Mouse (Mus musculus): ENCODE results near the gene Cyp2u1. TPM values are rescaled to one million over a fixed set of nuclear protein-coding genes. Genes with fewer than 3 reads are reported as not detected.
A peak's percentile ranks its signal among the peaks of the same experiment; 100 is the strongest.

Cyp2u1 gene
- 1.4 and 2.4 TPM in 2 replicates for polyA plus RNA-seq (2014; fragmentation: Nextera tagmentation; extraction: Ambion mirVana)

DNA sequence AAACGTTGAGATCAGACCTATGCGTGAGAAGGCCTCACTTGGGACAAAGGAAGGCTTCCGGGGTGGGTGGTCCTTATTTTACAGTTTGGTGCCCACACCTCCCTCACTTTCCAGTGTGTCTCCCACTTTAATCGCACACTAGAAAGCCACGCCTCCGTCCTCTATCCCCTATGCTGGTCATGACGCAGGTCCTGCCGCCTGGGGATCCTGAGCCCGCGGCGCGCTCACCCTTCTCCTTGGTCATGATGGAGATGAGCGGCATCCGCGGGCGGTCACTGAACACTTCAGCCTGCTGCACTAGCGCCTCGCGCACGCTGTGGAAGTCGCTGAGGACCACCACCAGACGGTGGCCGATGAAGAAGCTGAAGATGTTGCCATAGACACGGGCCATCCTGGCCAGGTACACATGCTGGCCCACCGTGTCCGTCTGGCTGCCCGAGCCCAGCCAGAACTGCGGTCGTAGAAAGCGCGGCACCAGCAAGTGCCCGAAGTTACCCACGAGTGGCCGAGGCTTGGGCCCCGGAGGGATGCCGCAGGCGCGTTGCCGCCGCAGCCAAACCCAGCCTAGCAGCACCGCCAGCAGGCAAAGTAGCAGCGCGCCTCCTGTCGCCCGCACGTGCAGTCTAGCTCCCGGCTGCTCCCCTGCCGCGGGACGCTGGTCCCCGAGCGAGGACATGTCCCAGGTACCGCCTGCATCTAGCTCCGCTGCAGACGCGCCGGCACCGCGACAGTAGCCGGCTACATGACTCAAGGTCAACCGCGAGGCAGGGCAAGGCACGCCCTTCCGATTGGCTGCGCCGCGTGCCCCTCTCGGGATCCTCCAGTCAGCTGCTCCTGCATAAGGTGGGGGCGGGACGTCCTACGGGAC lies at the start of gene Cyp2u1:
Cyp2u1 (minus strand) TSS at position 776 of the 868 bp plus-strand sequence.
- H3K9ac ChIP-seq (ENCODE audit: low read depth, low read length) = peak within 1 kb of the TSS; percentile 56
- 0 out of 2 replicates have a peak, but pooled peaks cover 4% of the 10 kb centered on the region for H3K4me1 ChIP-seq (ENCODE audit: control insufficient read depth, insufficient read depth, low read length)
- WGBS = under 1% methylated on average over 71 of the region's 71 CpGs
- peak within 1 kb of the TSS; percentile 78 for H3K4me3 ChIP-seq (ENCODE audit: low read length)
- no peaks in the 10 kb centered on the region for H3K27me3 ChIP-seq (ENCODE audit: control insufficient read depth, insufficient read depth, low read length)
- peak within 1 kb of the TSS; percentile 99 for H3K4me2 ChIP-seq (replicated peaks; ENCODE audit: low read depth, low read length)
- H3K36me3 ChIP-seq (ENCODE audit: control insufficient read depth, insufficient read depth, low read length) = no peaks in the 10 kb centered on the region
- ATAC-seq (ENCODE audit: low FRiP score, low TSS enrichment) = peak; percentile 98
- H3K9me3 ChIP-seq (ENCODE audit: control insufficient read depth, low read length) = no peaks in the 10 kb centered on the region
- H3K27ac ChIP-seq (ENCODE audit: low read depth, low read length) = no peak within 1 kb of the TSS

DNA sequence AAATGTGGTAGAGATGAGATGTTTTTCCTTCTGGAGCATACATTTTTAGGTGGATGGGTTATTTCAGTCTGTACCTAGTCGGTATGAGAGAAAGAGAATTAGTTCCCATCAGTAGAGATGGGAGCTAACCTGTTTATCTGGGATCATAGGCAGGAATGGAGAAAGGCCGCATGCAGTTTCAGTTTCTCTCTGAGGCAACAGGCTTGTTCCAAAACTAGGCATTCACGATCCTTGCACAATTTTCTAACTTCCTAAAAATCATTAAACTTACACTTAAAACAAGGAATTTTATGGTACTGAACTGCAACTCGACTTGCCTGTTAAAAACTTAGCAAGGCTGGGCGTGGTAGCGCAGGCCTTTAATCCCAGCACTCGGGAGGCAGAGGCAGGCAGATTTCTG lies 47.5 kb upstream of the Cyp2u1 start:
- H3K9me3 ChIP-seq (ENCODE audit: control insufficient read depth, low read length) = no peaks in the 10 kb centered on the region
- no peak overlapping the region for H3K4me3 ChIP-seq (ENCODE audit: low read length)
- H3K27ac ChIP-seq (ENCODE audit: low read depth, low read length) = no peak overlapping the region
- no peak for ATAC-seq (ENCODE audit: low FRiP score, low TSS enrichment)
- 89% methylated on average over 7 of the region's 7 CpGs for WGBS
- H3K36me3 ChIP-seq (ENCODE audit: control insufficient read depth, insufficient read depth, low read length) = no peaks in the 10 kb centered on the region
- no peaks in the 10 kb centered on the region for H3K4me1 ChIP-seq (ENCODE audit: control insufficient read depth, insufficient read depth, low read length)
- H3K27me3 ChIP-seq (ENCODE audit: control insufficient read depth, insufficient read depth, low read length) = no peaks in the 10 kb centered on the region
- no peak overlapping the region for H3K9ac ChIP-seq (ENCODE audit: low read depth, low read length)
- no peak overlapping the region for H3K4me2 ChIP-seq (replicated peaks; ENCODE audit: low read depth, low read length)

DNA sequence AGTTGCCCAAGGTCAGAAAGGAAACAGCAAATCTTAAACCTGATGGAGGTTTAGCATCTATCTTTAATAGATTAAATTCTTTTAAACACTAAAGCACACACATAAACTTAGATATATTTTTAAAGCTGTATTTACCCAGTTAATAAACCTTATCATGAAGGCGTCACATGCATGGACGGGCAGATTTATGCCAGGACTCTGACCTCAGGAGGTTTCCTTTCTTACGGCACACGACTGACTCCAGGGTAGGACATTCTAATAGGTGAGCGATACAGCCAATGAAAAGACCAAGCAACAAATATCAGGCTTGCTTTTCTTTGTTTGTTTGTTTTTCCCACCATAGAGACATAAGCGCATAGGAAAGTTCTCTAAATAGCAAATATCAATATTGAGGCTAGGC lies 46.0 kb upstream of the Cyp2u1 start:
- ATAC-seq (ENCODE audit: low FRiP score, low TSS enrichment) = no peak
- no peak overlapping the region for H3K27ac ChIP-seq (ENCODE audit: low read depth, low read length)
- 39% methylated on average over 6 of the region's 6 CpGs for WGBS

DNA sequence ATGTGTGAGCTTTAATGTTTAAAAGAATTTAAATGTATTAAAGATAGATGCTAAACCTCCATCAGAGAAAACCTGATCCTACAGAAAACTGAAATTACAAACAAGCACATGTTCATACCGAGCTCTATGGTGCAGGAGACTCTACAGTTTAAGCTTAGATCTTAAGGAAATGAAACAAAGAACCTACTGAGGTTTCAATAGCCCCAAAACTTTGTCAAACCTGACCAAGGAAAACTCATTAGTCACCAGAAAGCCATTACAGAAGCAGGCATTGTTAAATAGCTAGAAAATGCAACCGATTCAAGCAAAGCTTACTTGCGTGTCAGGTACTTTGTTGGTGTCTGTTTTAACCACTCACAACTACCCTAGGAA lies 45.5 kb upstream of the Cyp2u1 start:
- H3K4me2 ChIP-seq (replicated peaks; ENCODE audit: low read depth, low read length) = no peak overlapping the region
- no peak overlapping the region for H3K27ac ChIP-seq (ENCODE audit: low read depth, low read length)
- no peaks in the 10 kb centered on the region for H3K27me3 ChIP-seq (ENCODE audit: control insufficient read depth, insufficient read depth, low read length)
- H3K4me1 ChIP-seq (ENCODE audit: control insufficient read depth, insufficient read depth, low read length) = no peaks in the 10 kb centered on the region
- no peak for ATAC-seq (ENCODE audit: low FRiP score, low TSS enrichment)
- H3K36me3 ChIP-seq (ENCODE audit: control insufficient read depth, insufficient read depth, low read length) = no peaks in the 10 kb centered on the region
- H3K9ac ChIP-seq (ENCODE audit: low read depth, low read length) = no peak overlapping the region
- no peaks in the 10 kb centered on the region for H3K9me3 ChIP-seq (ENCODE audit: control insufficient read depth, low read length)
- H3K4me3 ChIP-seq (ENCODE audit: low read length) = no peak overlapping the region
- WGBS = 54% methylated on average over 3 of the region's 3 CpGs

More for the DNA sequence above, 46.0 kb upstream of the Cyp2u1 start:
- no peaks in the 10 kb centered on the region for H3K4me1 ChIP-seq (ENCODE audit: control insufficient read depth, insufficient read depth, low read length)
- no peak overlapping the region for H3K4me2 ChIP-seq (replicated peaks; ENCODE audit: low read depth, low read length)
- no peak overlapping the region for H3K9ac ChIP-seq (ENCODE audit: low read depth, low read length)
- no peaks in the 10 kb centered on the region for H3K27me3 ChIP-seq (ENCODE audit: control insufficient read depth, insufficient read depth, low read length)
- no peaks in the 10 kb centered on the region for H3K9me3 ChIP-seq (ENCODE audit: control insufficient read depth, low read length)
- H3K36me3 ChIP-seq (ENCODE audit: control insufficient read depth, insufficient read depth, low read length) = no peaks in the 10 kb centered on the region
- H3K4me3 ChIP-seq (ENCODE audit: low read length) = no peak overlapping the region

DNA sequence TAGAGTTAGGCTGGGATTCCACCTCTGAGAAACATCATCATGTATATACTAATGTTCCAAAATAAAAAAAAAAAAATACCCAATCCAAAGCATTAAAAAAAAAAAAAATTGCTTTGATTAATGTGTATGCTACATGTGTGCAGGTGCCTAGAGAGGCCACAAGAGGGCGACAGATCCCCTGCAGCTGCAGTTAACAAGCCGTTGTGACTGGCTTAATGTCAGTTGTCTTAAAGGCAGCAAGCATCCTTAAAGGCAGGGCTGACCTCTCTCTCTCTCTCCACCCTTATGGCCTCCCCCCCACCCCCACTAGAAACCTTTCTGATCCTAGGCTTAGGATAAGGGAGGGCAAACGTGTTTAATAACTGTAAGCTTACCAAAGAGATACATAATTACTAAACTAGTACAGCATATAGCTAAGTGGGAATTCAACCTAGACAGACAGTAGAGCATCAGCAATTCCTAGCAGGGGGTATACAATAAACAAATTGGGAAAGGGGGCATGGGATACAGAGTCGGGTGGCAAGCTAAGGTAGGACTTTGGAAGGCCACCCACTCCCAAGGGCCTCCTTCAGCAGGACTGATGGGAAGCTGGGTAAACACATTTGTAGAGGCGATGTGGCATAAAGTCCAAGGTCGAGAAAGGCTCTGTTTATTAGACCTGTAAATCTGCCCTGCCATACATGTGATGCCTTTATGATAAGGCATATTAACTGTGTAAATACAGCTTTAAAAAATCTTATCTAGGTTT lies 45.0 kb upstream of the Cyp2u1 start:
- peak; percentile 43; the same call in 1 of the 2 replicates for ATAC-seq (ENCODE audit: low FRiP score, low TSS enrichment)
- Histone ChIP-seq H3K4me2 (replicated peaks; ENCODE audit: low read depth, low read length) (no peak overlapping the region), H3K9me3 (ENCODE audit: control insufficient read depth, low read length) (no peaks in the 10 kb centered on the region), H3K27me3 (ENCODE audit: control insufficient read depth, insufficient read depth, low read length) (no peaks in the 10 kb centered on the region), H3K4me3 (ENCODE audit: low read length) (no peak overlapping the region), H3K9ac (ENCODE audit: low read depth, low read length) (no peak overlapping the region), H3K27ac (ENCODE audit: low read depth, low read length) (no peak overlapping the region), H3K36me3 (ENCODE audit: control insufficient read depth, insufficient read depth, low read length) (no peaks in the 10 kb centered on the region), H3K4me1 (ENCODE audit: control insufficient read depth, insufficient read depth, low read length) (no peaks in the 10 kb centered on the region)
- WGBS = 38% methylated on average over 6 of the region's 6 CpGs

DNA sequence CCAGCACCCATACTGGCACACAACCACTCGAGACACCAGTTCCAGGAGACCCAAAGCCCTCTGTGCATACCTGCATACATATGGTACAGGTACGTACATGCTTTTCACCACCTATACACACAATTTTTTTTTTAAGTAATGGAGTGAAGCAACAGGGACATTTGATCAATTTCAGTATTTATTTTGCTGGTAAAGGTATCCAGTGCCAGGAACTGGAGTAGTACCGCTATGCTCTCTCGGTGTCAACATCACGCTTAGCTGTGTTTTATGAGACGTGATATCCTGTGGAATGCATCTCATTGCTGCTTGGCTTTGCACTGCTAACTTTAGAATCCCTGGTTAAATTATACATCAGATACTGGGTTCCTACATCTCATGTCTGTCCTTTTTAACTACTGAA lies 42.9 kb upstream of the Cyp2u1 start:
- 67% methylated on average over 6 of the region's 6 CpGs for WGBS

DNA sequence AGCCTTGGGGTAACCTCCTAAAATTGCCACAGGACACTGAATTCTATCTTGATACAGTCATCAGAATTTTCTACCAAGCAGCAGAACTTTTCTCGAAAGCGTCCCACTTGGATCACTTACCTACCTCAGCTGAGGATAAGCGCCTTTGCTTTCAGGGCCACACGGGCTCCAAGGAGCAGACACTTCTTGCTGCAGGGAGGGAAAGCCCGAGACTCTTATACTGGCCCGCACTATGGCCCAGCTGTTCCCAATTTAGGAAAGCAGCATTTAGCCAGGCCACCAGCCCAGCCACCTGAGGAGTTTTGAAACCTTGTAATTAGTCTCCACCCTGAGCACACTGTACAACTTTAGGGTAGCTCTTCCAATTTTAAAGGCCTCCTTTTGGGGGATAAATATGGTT lies 40.3 kb upstream of the Cyp2u1 start:
- ATAC-seq (ENCODE audit: low FRiP score, low TSS enrichment) = no peak
- Histone ChIP-seq H3K36me3 (ENCODE audit: control insufficient read depth, insufficient read depth, low read length) (no peaks in the 10 kb centered on the region), H3K9ac (ENCODE audit: low read depth, low read length) (no peak overlapping the region), H3K4me3 (ENCODE audit: low read length) (no peak overlapping the region), H3K9me3 (ENCODE audit: control insufficient read depth, low read length) (no peaks in the 10 kb centered on the region), H3K4me1 (ENCODE audit: control insufficient read depth, insufficient read depth, low read length) (0 out of 2 replicates have a peak, but pooled peaks cover 4% of the 10 kb centered on the region), H3K4me2 (replicated peaks; ENCODE audit: low read depth, low read length) (no peak overlapping the region), H3K27ac (ENCODE audit: low read depth, low read length) (no peak overlapping the region), H3K27me3 (ENCODE audit: control insufficient read depth, insufficient read depth, low read length) (no peaks in the 10 kb centered on the region)
- WGBS = 90% methylated on average over 6 of the region's 6 CpGs

More for the DNA sequence above, 42.9 kb upstream of the Cyp2u1 start:
- Histone ChIP-seq H3K9ac (ENCODE audit: low read depth, low read length) (no peak overlapping the region), H3K27me3 (ENCODE audit: control insufficient read depth, insufficient read depth, low read length) (no peaks in the 10 kb centered on the region), H3K27ac (ENCODE audit: low read depth, low read length) (no peak overlapping the region), H3K4me3 (ENCODE audit: low read length) (no peak overlapping the region), H3K9me3 (ENCODE audit: control insufficient read depth, low read length) (no peaks in the 10 kb centered on the region), H3K4me2 (replicated peaks; ENCODE audit: low read depth, low read length) (no peak overlapping the region), H3K4me1 (ENCODE audit: control insufficient read depth, insufficient read depth, low read length) (0 out of 2 replicates have a peak, but pooled peaks cover under 1% of the 10 kb centered on the region), H3K36me3 (ENCODE audit: control insufficient read depth, insufficient read depth, low read length) (no peaks in the 10 kb centered on the region)
- no peak for ATAC-seq (ENCODE audit: low FRiP score, low TSS enrichment)

DNA sequence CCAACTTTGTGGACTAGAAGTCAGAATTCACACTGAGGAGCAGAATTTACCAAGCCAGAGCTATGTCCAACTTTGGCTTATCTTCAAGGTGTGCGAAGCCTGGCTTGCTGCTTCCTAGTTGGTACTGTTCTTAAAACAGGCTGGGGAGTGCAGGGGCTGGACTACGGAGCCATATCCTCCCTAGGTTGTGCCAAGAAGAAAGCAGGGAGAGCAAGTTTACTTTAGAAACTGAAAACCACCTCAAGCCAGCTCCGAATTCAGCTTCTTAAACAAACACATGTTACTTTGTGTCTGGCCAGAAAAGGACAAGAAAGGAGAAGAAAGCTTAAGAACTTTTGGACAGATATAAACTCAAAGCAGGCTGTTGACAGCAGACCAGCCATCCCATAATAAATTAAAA lies 37.9 kb upstream of the Cyp2u1 start:
- WGBS = 25% methylated on average over 3 of the region's 3 CpGs
- Histone ChIP-seq H3K4me3 (ENCODE audit: low read length) (no peak overlapping the region), H3K4me2 (replicated peaks; ENCODE audit: low read depth, low read length) (no peak overlapping the region), H3K9me3 (ENCODE audit: control insufficient read depth, low read length) (no peaks in the 10 kb centered on the region), H3K9ac (ENCODE audit: low read depth, low read length) (no peak overlapping the region), H3K4me1 (ENCODE audit: control insufficient read depth, insufficient read depth, low read length) (0 out of 2 replicates have a peak, but pooled peaks cover 4% of the 10 kb centered on the region), H3K27me3 (ENCODE audit: control insufficient read depth, insufficient read depth, low read length) (no peaks in the 10 kb centered on the region), H3K36me3 (ENCODE audit: control insufficient read depth, insufficient read depth, low read length) (no peaks in the 10 kb centered on the region), H3K27ac (ENCODE audit: low read depth, low read length) (no peak overlapping the region)
- ATAC-seq (ENCODE audit: low FRiP score, low TSS enrichment) = peak; percentile 51; the same call in 1 of the 2 replicates

DNA sequence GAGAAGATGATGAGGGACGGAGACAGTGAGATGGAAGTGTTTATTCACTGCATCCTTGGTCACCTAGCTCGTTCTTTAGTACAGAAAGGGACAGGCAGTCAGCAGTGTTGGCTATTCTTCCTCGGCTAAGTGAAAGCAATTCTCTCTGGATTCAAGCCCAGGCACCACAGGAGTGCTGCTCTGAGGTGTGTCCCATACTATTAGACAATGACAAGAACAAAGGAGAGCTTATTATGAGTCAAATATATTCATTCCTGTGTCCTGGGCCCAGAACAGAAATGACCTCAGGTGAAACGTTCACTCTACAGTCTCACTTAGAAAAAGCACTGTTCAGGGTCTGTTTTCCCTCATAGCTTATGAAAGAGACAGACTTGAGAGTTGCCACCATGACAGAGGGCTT lies 36.3 kb upstream of the Cyp2u1 start:
- H3K27ac ChIP-seq (ENCODE audit: low read depth, low read length) = no peak overlapping the region
- H3K9ac ChIP-seq (ENCODE audit: low read depth, low read length) = no peak overlapping the region
- ATAC-seq (ENCODE audit: low FRiP score, low TSS enrichment) = no peak
- no peaks in the 10 kb centered on the region for H3K27me3 ChIP-seq (ENCODE audit: control insufficient read depth, insufficient read depth, low read length)
- no peaks in the 10 kb centered on the region for H3K9me3 ChIP-seq (ENCODE audit: control insufficient read depth, low read length)
- WGBS = 83% methylated on average over 4 of the region's 4 CpGs
- no peaks in the 10 kb centered on the region for H3K36me3 ChIP-seq (ENCODE audit: control insufficient read depth, insufficient read depth, low read length)
- H3K4me1 ChIP-seq (ENCODE audit: control insufficient read depth, insufficient read depth, low read length) = peaks cover 14% of the 10 kb centered on the region
- no peak overlapping the region for H3K4me3 ChIP-seq (ENCODE audit: low read length)
- H3K4me2 ChIP-seq (replicated peaks; ENCODE audit: low read depth, low read length) = no peak overlapping the region
